Mouse (Mus musculus) CD4-positive, CD25-positive, alpha-beta regulatory T cell (primary cell): ENCODE results near the gene Cyth2. TPM values are rescaled to one million over a fixed set of nuclear protein-coding genes. Genes with fewer than 3 reads are reported as not detected.

ENCODE experiments used
- polyA plus RNA-seq: library from polyadenylated mRNA; unstranded; fragments of 100-300 nt; shearing (Covaris generic); gene quantifications from one replicate; pipeline ENCODE4 v1.2.1, GENCODE M21; 2017

Cyth2 gene
- 87.9 TPM for polyA plus RNA-seq

GRCm38 (mm10) chr7:45813787-45814779 lies at the start of gene Cyth2:
TSS of gene Cyth2 (minus strand) at chr7:45814581.

GRCm38 (mm10) chr7:45830427-45831127 lies 16.2 kb upstream of the Cyth2 start, which contains the start of gene Grwd1:
TSS of gene Grwd1 (minus strand) at chr7:45830944.

GRCm38 (mm10) chr7:45824598-45824997 lies 10.2 kb upstream of the Cyth2 start, which contains the start of gene Kcnj14:
TSS of gene Kcnj14 (minus strand) at chr7:45824782.

GRCm38 (mm10) chr7:45784524-45785372 lies 29.6 kb downstream of the Cyth2 start, which contains the start of gene Sult2b1:
TSS of gene Sult2b1 (minus strand) at chr7:45784669.

GRCm38 (mm10) chr7:45783511-45784091 lies 30.8 kb downstream of the Cyth2 start, which contains the start of gene Lmtk3:
TSS of gene Lmtk3 (plus strand) at chr7:45783738.

Other genes with a start within 250 kb of the Cyth2 start
- 86.0 TPM for gene Bcat2, start 244.4 kb downstream of the Cyth2 start, polyA plus RNA-seq
- not detected for gene Fgf21, start 199.1 kb downstream of the Cyth2 start, polyA plus RNA-seq
- gene Fut1, start 197.3 kb downstream of the Cyth2 start, polyA plus RNA-seq, result not detected
- 0.14 TPM for gene Izumo1, start 192.8 kb downstream of the Cyth2 start, polyA plus RNA-seq
- 6.5 TPM for gene Rasip1, start 187.1 kb downstream of the Cyth2 start, polyA plus RNA-seq
- 1.7 TPM for gene Mamstr, start 174.6 kb downstream of the Cyth2 start, polyA plus RNA-seq
- 0.12 TPM for gene Fut2, start 148.2 kb downstream of the Cyth2 start, polyA plus RNA-seq
- gene Ntn5, start 130.6 kb downstream of the Cyth2 start, polyA plus RNA-seq, result 0.32 TPM
- 0.35 TPM for gene Sec1, start 120.2 kb downstream of the Cyth2 start, polyA plus RNA-seq
- 8.4 TPM for gene Car11, start 114.7 kb downstream of the Cyth2 start, polyA plus RNA-seq
- 53.0 TPM for gene Dbp, start 109.5 kb downstream of the Cyth2 start, polyA plus RNA-seq
- 1,454 TPM for gene Rpl18, start 99.1 kb downstream of the Cyth2 start, polyA plus RNA-seq
- 36.3 TPM for gene Sphk2, start 96.6 kb downstream of the Cyth2 start, polyA plus RNA-seq
- gene Fam83e, start 93.4 kb downstream of the Cyth2 start, polyA plus RNA-seq, result 0.43 TPM
- not detected for gene Spaca4, start 88.8 kb downstream of the Cyth2 start, polyA plus RNA-seq
- 0.04 TPM for gene Lmtk3, start 30.8 kb downstream of the Cyth2 start, polyA plus RNA-seq
- 3.0 TPM for gene Sult2b1, start 29.9 kb downstream of the Cyth2 start, polyA plus RNA-seq
- gene Kcnj14, start 10.2 kb upstream of the Cyth2 start, polyA plus RNA-seq, result not detected
- gene Grwd1, start 16.4 kb upstream of the Cyth2 start, polyA plus RNA-seq, result 37.3 TPM
- gene Kdelr1, start 58.2 kb upstream of the Cyth2 start, polyA plus RNA-seq, result 90.8 TPM
- gene Grin2d, start 63.8 kb upstream of the Cyth2 start, polyA plus RNA-seq, result 1.2 TPM
- not detected for gene Syngr4, start 82.1 kb upstream of the Cyth2 start, polyA plus RNA-seq
- 9.6 TPM for gene Tmem143, start 82.4 kb upstream of the Cyth2 start, polyA plus RNA-seq
- gene Emp3, start 106.8 kb upstream of the Cyth2 start, polyA plus RNA-seq, result 699 TPM
- gene Ccdc114, start 109.5 kb upstream of the Cyth2 start, polyA plus RNA-seq, result 2.2 TPM
- not detected for gene Abcc6, start 215.7 kb upstream of the Cyth2 start, polyA plus RNA-seq
- 40.4 TPM for gene Nomo1, start 219.1 kb upstream of the Cyth2 start, polyA plus RNA-seq